Mouse (Mus musculus) myocyte (in vitro differentiated cells): ENCODE data around the gene Orai3. TPM values are rescaled to one million over a fixed set of nuclear protein-coding genes. Genes with fewer than 3 reads are reported as not detected.

Experiments used
- H3K27me3 ChIP-seq: one replicate; pipeline ENCODE4 v1.6.1; 2011; ENCODE audit not compliant: control insufficient read depth, insufficient read depth, insufficient read length
- H3K36me3 ChIP-seq: one replicate; pipeline ENCODE4 v1.6.1; 2011; ENCODE audit not compliant: control insufficient read depth, insufficient read depth
- H3K4me2 ChIP-seq: one replicate; pipeline ENCODE4 v1.6.1; 2011; ENCODE audit warnings: low read depth, control low read depth
- H3K4me3 ChIP-seq: one replicate; pipeline ENCODE4 v1.5.1; 2011; ENCODE audit warnings: mild to moderate bottlenecking, control low read depth, moderate library complexity
- H3K79me2 ChIP-seq: one replicate; pipeline ENCODE4 v1.6.1; 2011; ENCODE audit not compliant: control insufficient read depth, insufficient read depth
- H3ac ChIP-seq: one replicate; pipeline ENCODE4 v1.6.1; 2011; ENCODE audit not compliant: control insufficient read depth, insufficient read length
- CEBPB ChIP-seq: IDR thresholded peaks from 2 replicates; pipeline ENCODE4 v1.6.1; 2011; ENCODE audit warnings: mild to moderate bottlenecking, moderate library complexity; ENCODE audit not compliant: poor library complexity, insufficient read depth, severe bottlenecking
- E2F4 ChIP-seq: IDR thresholded peaks from one replicate; pipeline ENCODE4 v1.6.1; 2011; ENCODE audit warnings: mild to moderate bottlenecking, control low read depth, moderate library complexity; ENCODE audit not compliant: insufficient read depth
- MAX ChIP-seq: IDR thresholded peaks from one replicate; pipeline ENCODE4 v1.6.1; 2011; ENCODE audit warnings: low read depth, mild to moderate bottlenecking, control low read depth
- MYOD1 ChIP-seq, 3 experiments: IDR thresholded peaks; one replicate each; pipeline ENCODE4 v1.6.1; 2011; ENCODE audit warnings: control low read depth in 2 of 3, low read depth in 2 of 3, mild to moderate bottlenecking in 2 of 3, moderate library complexity in 1 of 3; ENCODE audit not compliant: insufficient read length in 2 of 3, control insufficient read depth in 1 of 3
- MYOG ChIP-seq, 3 experiments: IDR thresholded peaks; one replicate each; pipeline ENCODE4 v1.6.1; 2011; ENCODE audit warnings: control low read depth in 2 of 3, low read depth in 2 of 3, mild to moderate bottlenecking in 2 of 3; ENCODE audit not compliant: insufficient read length in 2 of 3, control insufficient read depth in 1 of 3, insufficient read depth in 1 of 3
- POLR2A ChIP-seq: IDR thresholded peaks from one replicate; pipeline ENCODE4 v1.6.1; 2011; ENCODE audit warnings: low read depth, mild to moderate bottlenecking, control low read depth, moderate library complexity; ENCODE audit not compliant: insufficient read length
- POLR2AphosphoS2 ChIP-seq: IDR thresholded peaks from one replicate; pipeline ENCODE4 v1.6.1; 2011; ENCODE audit warnings: low read depth, control low read depth; ENCODE audit not compliant: insufficient read length
- REST ChIP-seq: IDR thresholded peaks from one replicate; pipeline ENCODE4 v1.6.1; 2011; ENCODE audit warnings: mild to moderate bottlenecking, control low read depth, moderate library complexity; ENCODE audit not compliant: insufficient read depth, insufficient read length
- SRF ChIP-seq: IDR thresholded peaks from one replicate; pipeline ENCODE4 v1.6.1; 2011; ENCODE audit warnings: low read depth; ENCODE audit not compliant: control insufficient read depth, insufficient read length
- TCF12 ChIP-seq: IDR thresholded peaks from one replicate; pipeline ENCODE4 v1.6.1; 2011; ENCODE audit warnings: mild to moderate bottlenecking, control low read depth; ENCODE audit not compliant: poor library complexity, insufficient read depth, severe bottlenecking
- TCF3 ChIP-seq: IDR thresholded peaks from one replicate; pipeline ENCODE4 v1.6.1; 2011; ENCODE audit warnings: low read depth, control low read depth; ENCODE audit not compliant: insufficient read length
- USF1 ChIP-seq: IDR thresholded peaks from one replicate; pipeline ENCODE4 v1.6.1; 2011; ENCODE audit warnings: low read depth, mild to moderate bottlenecking, control low read depth, moderate library complexity
- polyA plus RNA-seq: library from polyadenylated mRNA; unstranded; fragments of >200 nt; fragmentation: generic; extraction: Trizol; gene quantifications from one replicate; pipeline ENCODE4 v1.2.1, GENCODE M21; 2012; ENCODE audit warnings: missing spikeins

Orai3 gene
- polyA plus RNA-seq, 1 experiment, result 16.3 TPM

GRCm38 (mm10) chr7:127744366-127745045 is 25.1 kb upstream of the Orai3 start, which contains the start of gene Fbxl19:
Gene Fbxl19, plus strand, starts transcription at chr7:127744543.
- TF ChIP-seq MYOD1 (IDR thresholded peaks at IDR 0.05; ENCODE audit: control insufficient read depth in 1 of 3, insufficient read length in 2 of 3, low read depth in 2 of 3) (no peak), USF1 (no peak), E2F4 (no peak), POLR2A (no peak), MAX (no peak), REST (no peak), SRF (no peak), TCF3 (no peak), POLR2AphosphoS2 (no peak), MYOG (IDR thresholded peaks at IDR 0.05; ENCODE audit: control insufficient read depth in 1 of 3, insufficient read depth in 1 of 3, insufficient read length in 2 of 3, low read depth in 2 of 3) (no peak), TCF12 (no peak), CEBPB (no peak)
- H3K4me3 ChIP-seq, result peak within 1 kb of the TSS; percentile 47
- no peaks in the 10 kb centered on the region for H3K27me3 ChIP-seq
- H3K4me2 ChIP-seq, result peak within 1 kb of the TSS; percentile 99
- peaks cover 5% of the 10 kb centered on the region for H3K36me3 ChIP-seq
- H3ac ChIP-seq, result peak within 1 kb of the TSS; percentile 21
- H3K79me2 ChIP-seq, result no peaks in the 10 kb centered on the region

- Histone ChIP-seq H3K36me3 (peaks cover 5% of the 10 kb centered on the region), H3K4me3 (peak overlapping the region; percentile 47), H3K4me2 (peak overlapping the region; percentile 99), H3ac (peak overlapping the region; percentile 21), H3K79me2 (no peaks in the 10 kb centered on the region), H3K27me3 (no peaks in the 10 kb centered on the region)
- TF ChIP-seq POLR2A (peak; percentile 46), E2F4 (no peak), MYOG (IDR thresholded peaks at IDR 0.05; ENCODE audit: control insufficient read depth in 1 of 3, insufficient read depth in 1 of 3, insufficient read length in 2 of 3, low read depth in 2 of 3) (no peak), MYOD1 (IDR thresholded peaks at IDR 0.05; ENCODE audit: control insufficient read depth in 1 of 3, insufficient read length in 2 of 3, low read depth in 2 of 3) (no peak), CEBPB (no peak), MAX (no peak), TCF3 (no peak), REST (no peak), TCF12 (no peak), USF1 (peak; percentile 61)
Measured at GRCm38 (mm10) chr7:127745251-127745651, 24.4 kb upstream of the Orai3 start.

- no peaks in the 10 kb centered on the region for H3K79me2 ChIP-seq
- peak overlapping the region; percentile 99 for H3K4me2 ChIP-seq
- TF ChIP-seq MYOG (IDR thresholded peaks at IDR 0.05; ENCODE audit: control insufficient read depth in 1 of 3, insufficient read depth in 1 of 3, insufficient read length in 2 of 3, low read depth in 2 of 3) (peak in 1 of 3 experiments; percentile 45), MYOD1 (IDR thresholded peaks at IDR 0.05; ENCODE audit: control insufficient read depth in 1 of 3, insufficient read length in 2 of 3, low read depth in 2 of 3) (peak in 2 of 3 experiments; percentile 8 to 41), POLR2A (peak; percentile 85), TCF12 (no peak), SRF (peak; percentile 23), POLR2AphosphoS2 (peak; percentile 85)
- H3K36me3 ChIP-seq, result peaks cover 5% of the 10 kb centered on the region
- peak overlapping the region; percentile 47 for H3K4me3 ChIP-seq
- no peaks in the 10 kb centered on the region for H3K27me3 ChIP-seq
- peak overlapping the region; percentile 21 for H3ac ChIP-seq
Measured at GRCm38 (mm10) chr7:127745652-127746493, 23.7 kb upstream of the Orai3 start.

GRCm38 (mm10) chr7:127746494-127747491 is 22.8 kb upstream of the Orai3 start:
- Histone ChIP-seq H3K27me3 (no peaks in the 10 kb centered on the region), H3K4me3 (peak overlapping the region; percentile 47), H3K79me2 (no peaks in the 10 kb centered on the region), H3K36me3 (peaks cover 5% of the 10 kb centered on the region), H3ac (peak overlapping the region; percentile 21), H3K4me2 (peak overlapping the region; percentile 61)
- no peak for TF ChIP-seq E2F4
- no peak for TF ChIP-seq SRF
- no peak for TF ChIP-seq TCF3
- no peak for TF ChIP-seq MAX
- no peak for TF ChIP-seq POLR2A
